Mouse (Mus musculus) MEL (cell line): Measurements from ENCODE around the gene Eef2kmt.

Source experiments
- CTCF ChIP-seq, 3 experiments: IDR thresholded peaks in 2 of 3; conservative IDR thresholded peaks in 1 of 3; 2 replicates each; pipeline ENCODE4 v1.5.1; 2011 to 2012; ENCODE audit warnings: low read length in 3 of 3, low read depth in 2 of 3, mild to moderate bottlenecking in 2 of 3, improper control_type of control experiment in 1 of 3, inconsistent platforms in 1 of 3, mixed read lengths in 1 of 3, moderate library complexity in 1 of 3; ENCODE audit not compliant: control insufficient read depth in 1 of 3, insufficient read depth in 1 of 3, poor library complexity in 1 of 3, severe bottlenecking in 1 of 3
- GABPA ChIP-seq: IDR thresholded peaks from 2 replicates; pipeline ENCODE4 v1.6.1; 2012; ENCODE audit warnings: low read depth, mild to moderate bottlenecking, inconsistent platforms, low read length, improper control_type of control experiment, moderate library complexity
- MXI1 ChIP-seq: IDR thresholded peaks from 2 replicates; pipeline ENCODE4 v1.6.1; 2011; ENCODE audit warnings: mild to moderate bottlenecking, low read depth, low read length, improper control_type of control experiment
- MYB ChIP-seq: IDR thresholded peaks from 2 replicates; pipeline ENCODE4 v1.6.1; 2011; ENCODE audit warnings: mild to moderate bottlenecking, low read depth, low read length, improper control_type of control experiment
- TCF12 ChIP-seq: IDR thresholded peaks from 2 replicates; pipeline ENCODE4 v1.6.1; 2014; ENCODE audit warnings: low read depth, mild to moderate bottlenecking, inconsistent platforms, low read length, improper control_type of control experiment, moderate library complexity
- ZKSCAN1 ChIP-seq: IDR thresholded peaks from 2 replicates; pipeline ENCODE4 v1.6.1; 2012; ENCODE audit warnings: low read depth, mild to moderate bottlenecking, inconsistent platforms, low read length, improper control_type of control experiment, moderate library complexity

DNA sequence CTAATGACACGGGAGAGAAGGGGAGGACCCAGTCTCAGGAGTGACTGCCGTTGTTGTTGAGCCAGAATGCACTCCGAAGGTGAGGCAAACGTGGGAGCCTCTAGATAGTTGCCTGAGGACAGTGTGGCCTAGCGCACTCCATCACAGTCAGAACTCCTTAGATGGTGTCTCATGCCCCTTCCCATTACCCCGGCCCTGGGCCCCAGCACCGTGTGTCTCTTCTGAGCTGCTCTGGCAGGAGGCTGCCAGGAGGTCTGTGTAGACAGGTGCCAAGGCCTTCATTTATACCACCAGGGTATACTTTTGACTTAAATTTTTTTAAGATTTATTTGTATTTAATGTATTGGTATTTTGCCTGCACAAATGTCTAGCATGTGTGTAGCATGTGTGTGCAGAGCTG, 8.1 kb upstream of the Eef2kmt start:
- TF ChIP-seq GABPA (no peak), ZKSCAN1 (no peak), MXI1 (no peak), TCF12 (no peak), MYB (no peak), CTCF (IDR thresholded peaks at IDR 0.05 in 2 of 3, conservative IDR thresholded peaks at IDR 0.05 in 1 of 3; ENCODE audit: control insufficient read depth in 1 of 3, insufficient read depth in 1 of 3, low read depth in 2 of 3, low read length in 3 of 3, poor library complexity in 1 of 3, severe bottlenecking in 1 of 3) (no peak)
